Mouse (Mus musculus): Measurements from ENCODE around the gene Igfals. TPM values are rescaled to one million over a fixed set of nuclear protein-coding genes. Genes with fewer than 3 reads are reported as not detected.
A peak's percentile ranks its signal among the peaks of the same experiment; 100 is the strongest.

Gene Igfals
- total RNA-seq, 4 experiments from 2014 or later = 0.17 to 0.25 TPM; not detected in 2

GRCm38 (mm10) chr17:24861785-24862184, 4.0 kb upstream of the Igfals start:
- no peak for DNase-seq (ENCODE audit: low spot score in 2 of 2)

- no peak for DNase-seq (ENCODE audit: low spot score in 2 of 2)
Measured at GRCm38 (mm10) chr17:24867914-24868313, 2.1 kb downstream of the Igfals start.

GRCm38 (mm10) chr17:24873695-24874404, 8.1 kb downstream of the Igfals start:
- no peak for DNase-seq (ENCODE audit: low spot score in 2 of 2)

DNA sequence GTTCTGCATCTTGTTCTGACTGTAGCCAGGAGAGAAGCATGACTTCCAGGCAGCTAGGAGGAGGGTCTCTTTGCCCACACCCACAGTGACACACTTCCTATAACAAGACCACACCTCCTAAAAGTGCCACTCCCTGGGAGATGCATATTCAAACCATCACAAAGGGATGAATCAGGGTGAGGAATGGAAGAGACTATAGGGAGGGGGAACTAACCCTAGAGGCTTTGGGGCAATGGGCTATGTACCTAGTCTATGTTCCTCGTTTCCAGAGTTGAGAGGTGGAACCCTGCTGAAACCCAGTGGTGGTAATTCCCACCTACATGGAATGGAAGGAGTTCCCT, 8.6 kb downstream of the Igfals start:
- no peak for DNase-seq (ENCODE audit: low spot score in 2 of 2)

GRCm38 (mm10) chr17:24874989-24875388, 9.2 kb downstream of the Igfals start:
- no peak for DNase-seq (ENCODE audit: low spot score in 2 of 2)

DNA sequence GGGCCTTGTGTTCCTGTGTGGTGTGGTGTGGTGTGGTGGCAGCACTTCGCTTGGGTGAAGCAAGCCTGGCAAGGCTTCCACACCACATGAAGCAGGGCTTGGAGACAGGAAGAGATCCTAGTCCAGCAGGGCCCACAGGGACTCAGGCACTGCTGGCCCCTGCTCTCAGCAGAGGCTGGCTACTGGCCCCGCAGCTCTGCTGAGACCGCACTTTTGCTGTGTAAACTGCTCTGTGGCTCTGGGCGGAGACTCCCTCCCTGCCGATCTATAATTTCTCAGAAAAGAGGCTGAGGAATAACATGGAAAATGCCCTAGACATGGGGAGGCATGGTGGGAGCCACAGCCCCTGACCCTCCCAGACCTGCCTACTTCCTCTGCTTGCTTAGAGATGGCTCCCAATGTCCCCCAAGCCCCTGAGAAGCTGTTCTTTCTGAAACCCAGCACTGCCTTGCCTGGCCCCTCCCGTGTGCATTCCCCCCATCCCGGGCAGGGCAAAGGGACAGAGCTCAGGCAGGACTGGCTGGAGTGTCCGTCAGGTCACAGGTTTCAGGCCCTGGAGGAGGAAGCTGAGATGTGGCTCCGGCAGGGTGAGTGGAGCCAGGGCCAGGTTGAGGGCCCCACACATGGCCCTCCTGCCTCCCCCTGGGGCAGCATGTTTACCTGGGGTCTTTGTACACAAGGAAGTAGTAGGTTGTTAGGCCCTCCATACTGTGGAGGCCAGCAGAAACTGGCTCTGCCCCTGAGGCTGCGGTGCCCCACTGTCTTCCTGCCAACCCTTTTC, 11.7 kb downstream of the Igfals start:
- DNase-seq (ENCODE audit: low spot score in 2 of 2) = no peak

DNA sequence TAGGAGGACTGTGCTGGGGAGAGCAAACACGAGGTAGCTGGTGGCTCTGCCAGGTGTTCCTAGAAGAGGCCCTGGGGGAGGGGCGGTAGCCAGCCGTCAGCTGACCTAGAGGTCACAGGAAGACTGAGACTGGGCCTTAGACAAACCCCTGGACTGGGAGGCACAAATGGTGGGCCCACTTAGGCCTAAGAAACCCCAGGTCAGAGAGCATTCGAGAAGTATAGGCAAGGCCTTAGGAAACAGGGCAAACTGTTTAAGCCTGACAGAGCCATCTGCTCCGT, 12.3 kb downstream of the Igfals start:
- no peak for DNase-seq (ENCODE audit: low spot score in 2 of 2)

DNA sequence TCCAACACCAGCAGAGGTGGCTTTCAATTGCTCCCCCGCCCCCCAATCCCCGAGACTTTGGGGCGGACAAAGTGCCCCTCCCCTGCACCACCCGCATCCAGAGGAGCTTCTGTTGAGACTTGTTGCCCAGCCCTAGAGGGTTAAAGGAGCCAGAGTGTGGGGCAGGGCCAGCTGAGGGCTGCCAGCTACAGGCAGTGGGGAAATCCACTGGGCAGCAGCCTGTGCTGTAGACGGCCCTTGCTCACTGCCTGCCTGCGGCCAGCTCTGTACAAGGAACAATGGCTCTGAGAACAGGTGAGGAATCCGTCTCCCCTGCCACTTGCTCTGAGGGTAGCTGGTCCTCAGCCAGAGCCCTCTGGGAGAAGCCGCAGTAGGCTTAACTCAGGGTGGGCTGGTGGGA, 12.7 kb downstream of the Igfals start:
- DNase-seq (ENCODE audit: low spot score in 2 of 2) = no peak

GRCm38 (mm10) chr17:24881738-24882440, 16.1 kb downstream of the Igfals start:
- DNase-seq (ENCODE audit: low spot score in 2 of 2) = no peak

GRCm38 (mm10) chr17:24884391-24884790, 18.6 kb downstream of the Igfals start:
- no peak for DNase-seq (ENCODE audit: low spot score in 2 of 2)

GRCm38 (mm10) chr17:24885356-24886133, 19.7 kb downstream of the Igfals start:
- no peak for DNase-seq (ENCODE audit: low spot score in 2 of 2)

DNA sequence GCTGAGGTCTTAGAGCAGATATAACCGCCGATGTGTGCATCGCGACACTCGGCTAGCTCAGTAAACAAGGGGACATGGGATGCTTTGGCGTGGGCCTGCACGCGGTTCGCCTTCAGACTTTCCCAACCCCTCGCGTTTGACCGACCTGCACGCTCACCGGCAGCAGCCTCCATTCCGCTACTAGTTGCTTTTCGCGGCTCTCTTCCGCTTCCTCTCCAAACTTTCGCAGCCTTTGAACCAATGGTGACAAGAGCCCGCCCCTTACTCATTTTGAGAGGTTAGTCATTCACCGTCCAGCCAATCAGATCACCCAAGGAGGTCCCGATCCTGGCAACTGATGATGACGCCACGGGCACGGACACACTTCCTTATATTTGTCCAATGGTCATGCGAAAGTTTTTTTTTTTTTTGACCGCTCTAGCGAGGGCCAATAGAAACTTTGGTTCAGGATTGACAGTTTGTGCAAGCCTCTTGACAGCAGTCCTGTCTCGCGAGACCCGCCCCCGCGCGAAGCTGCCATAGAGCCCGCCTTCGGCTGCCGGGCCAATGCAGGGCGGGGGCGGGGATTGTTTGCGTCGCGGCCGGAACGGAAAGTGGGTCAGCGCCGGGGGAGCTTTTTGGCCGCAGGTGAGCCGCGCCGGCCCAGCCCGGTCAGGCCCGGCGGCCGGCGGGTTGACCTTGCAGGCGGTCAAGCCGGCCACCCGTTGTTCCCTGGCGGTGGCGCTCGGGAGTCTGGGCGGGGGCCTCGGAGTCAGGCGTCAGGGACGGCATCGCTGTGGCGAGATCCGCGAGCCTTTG, 20.5 kb downstream of the Igfals start, which contains the start of the genes Nubp2 and Spsb3:
Gene Nubp2 (minus strand): TSS at position 216 of the 798 bp plus-strand sequence.
Gene Spsb3 (plus strand): TSS at position 510 of the 798 bp plus-strand sequence.
- peak; percentile 90 to 100 for DNase-seq (ENCODE audit: low spot score in 2 of 2)

- DNase-seq (ENCODE audit: low spot score in 2 of 2) = no peak
Measured at GRCm38 (mm10) chr17:24886932-24887271, 21.1 kb downstream of the Igfals start.

- DNase-seq (ENCODE audit: low spot score in 2 of 2) = peak in 1 of 2 experiments; percentile 14
Measured at GRCm38 (mm10) chr17:24887291-24888080, 21.7 kb downstream of the Igfals start.

GRCm38 (mm10) chr17:24888862-24889261, 23.1 kb downstream of the Igfals start:
- peak in 1 of 2 experiments; percentile 11 for DNase-seq (ENCODE audit: low spot score in 2 of 2)

- DNase-seq (ENCODE audit: low spot score in 2 of 2) = no peak
Measured at GRCm38 (mm10) chr17:24890151-24891092, 24.6 kb downstream of the Igfals start.

DNA sequence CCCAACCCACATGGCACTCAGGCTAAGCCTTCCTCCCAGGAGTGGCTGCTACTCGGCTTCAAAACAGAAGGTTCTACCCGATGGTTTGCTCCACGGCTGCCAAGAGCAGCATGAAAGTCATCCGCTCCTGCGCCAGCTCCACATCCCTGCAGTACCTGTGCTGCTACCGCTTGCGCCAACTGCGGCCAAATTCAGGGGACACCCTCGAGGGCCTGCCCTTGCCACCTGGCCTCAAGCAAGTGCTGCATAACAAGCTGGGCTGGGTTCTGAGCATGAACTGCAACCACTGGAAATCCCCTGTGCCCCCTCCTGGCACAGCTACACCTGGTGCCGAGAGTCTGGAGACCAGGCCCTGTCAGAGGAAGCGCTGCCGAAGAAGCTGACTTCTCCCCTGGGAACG, 25.5 kb downstream of the Igfals start:
- peak in 1 of 2 experiments; percentile 27 for DNase-seq (ENCODE audit: low spot score in 2 of 2)

GRCm38 (mm10) chr17:24892785-24893184, 27.0 kb downstream of the Igfals start:
- no peak for DNase-seq (ENCODE audit: low spot score in 2 of 2)

GRCm38 (mm10) chr17:24893276-24893675, 27.5 kb downstream of the Igfals start:
- no peak for DNase-seq (ENCODE audit: low spot score in 2 of 2)

All from left cerebral cortex, adult 8-10 months (tissue).